Mouse (Mus musculus) kidney, postnatal 14 days (tissue): Measurements from ENCODE around the gene Disc1.

Experiments used
- DNase-seq: peaks from one replicate; pipeline ENCODE4 v3.0.0; 2022; ENCODE audit warnings: mixed read lengths

Gene Disc1

GRCm38 (mm10) chr8:125053505-125054435, at the start of gene Disc1:
Gene Disc1, plus strand, starts transcription at chr8:125054195.
- DNase-seq: peak; percentile 58

GRCm38 (mm10) chr8:125012695-125013627, 41.0 kb upstream of the Disc1 start, which contains the start of gene Tsnax:
Gene Tsnax, plus strand, starts transcription at chr8:125012997.
- peak; percentile 95 for DNase-seq

- no peak for DNase-seq
These were observed 29.9 kb upstream of the Disc1 start for GRCm38 (mm10) chr8:125024085-125024484.

- no peak for DNase-seq
These were observed 26.8 kb upstream of the Disc1 start for GRCm38 (mm10) chr8:125027211-125027610.

- no peak for DNase-seq
These were observed 25.2 kb upstream of the Disc1 start for GRCm38 (mm10) chr8:125028841-125029240.

- DNase-seq: no peak
These were observed 22.7 kb upstream of the Disc1 start for GRCm38 (mm10) chr8:125031276-125031675.

GRCm38 (mm10) chr8:125034669-125035068, 19.3 kb upstream of the Disc1 start:
- DNase-seq: peak; percentile 65

- DNase-seq: peak; percentile 48
These were observed 16.9 kb upstream of the Disc1 start for GRCm38 (mm10) chr8:125037081-125037480.

GRCm38 (mm10) chr8:125038731-125039130, 15.3 kb upstream of the Disc1 start:
- DNase-seq: no peak

- DNase-seq: no peak
These were observed 13.2 kb upstream of the Disc1 start for GRCm38 (mm10) chr8:125040587-125041375.

- DNase-seq: no peak
These were observed 12.5 kb upstream of the Disc1 start for GRCm38 (mm10) chr8:125041496-125041895.

GRCm38 (mm10) chr8:125043394-125043793, 10.6 kb upstream of the Disc1 start:
- no peak for DNase-seq

GRCm38 (mm10) chr8:125043935-125044334, 10.1 kb upstream of the Disc1 start:
- no peak for DNase-seq

GRCm38 (mm10) chr8:125045760-125046159, 8.2 kb upstream of the Disc1 start:
- no peak for DNase-seq

GRCm38 (mm10) chr8:125049051-125049750, 4.8 kb upstream of the Disc1 start:
- no peak for DNase-seq

- no peak for DNase-seq
These were observed 4.2 kb upstream of the Disc1 start for GRCm38 (mm10) chr8:125049826-125050225.

- DNase-seq: peak; percentile 66
These were observed 2.0 kb upstream of the Disc1 start for GRCm38 (mm10) chr8:125052026-125052425.

- peak; percentile 69 for DNase-seq
These were observed 428 bp downstream of the Disc1 start for GRCm38 (mm10) chr8:125054436-125054810.

GRCm38 (mm10) chr8:125060904-125061303, 6.9 kb downstream of the Disc1 start:
- DNase-seq: no peak

GRCm38 (mm10) chr8:125065596-125065995, 11.6 kb downstream of the Disc1 start:
- DNase-seq: no peak

GRCm38 (mm10) chr8:125066913-125067595, 13.1 kb downstream of the Disc1 start:
- DNase-seq: peak; percentile 83
